Mouse (Mus musculus): Measurements from ENCODE around the gene Olfr869. TPM values are rescaled to one million over a fixed set of nuclear protein-coding genes. Genes with fewer than 3 reads are reported as not detected.

Olfr869 gene
- polyA plus RNA-seq (2015; fragmentation: Nextera tagmentation; extraction: Ambion mirVana), result not detected in 2 replicates

DNA sequence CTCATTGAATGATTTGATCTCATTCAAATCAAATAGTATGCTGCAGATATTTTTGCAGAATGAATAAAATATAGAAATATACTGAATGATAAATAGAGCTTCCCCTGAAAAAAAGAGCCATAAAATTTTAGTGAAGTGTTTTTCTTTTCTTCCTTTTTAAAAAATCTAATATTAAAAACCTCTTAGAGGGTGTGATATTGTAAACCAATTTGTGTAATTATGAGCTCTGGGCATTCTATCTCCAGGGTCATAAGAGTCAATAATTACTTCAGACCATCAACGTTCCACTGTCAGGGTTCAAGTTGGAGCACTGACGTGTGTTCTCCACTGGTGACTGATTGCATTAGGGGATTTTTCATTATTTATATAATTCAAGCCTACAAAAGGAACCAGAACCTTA, at the start of gene Olfr869:
TSS of gene Olfr869 (plus strand) at position 301 of the 400 bp plus-strand sequence.
- H3K4me2 ChIP-seq (replicated peaks; ENCODE audit: low read depth), result no peak within 1 kb of the TSS
- ATAC-seq, result no peak
- no peak within 1 kb of the TSS for H3K4me3 ChIP-seq (ENCODE audit: low read depth, low read length)
- H3K9me3 ChIP-seq (ENCODE audit: control insufficient read depth), result no peaks in the 10 kb centered on the region
- H3K27me3 ChIP-seq (replicated peaks; ENCODE audit: control insufficient read depth, insufficient read depth, low read length), result no peaks in the 10 kb centered on the region
- whole genome bisulfite sequencing, result 70% methylated on average over 2 of the region's 2 CpGs
- no peak for TF ChIP-seq CTCF (IDR thresholded peaks at IDR 0.05; ENCODE audit: low read depth)
- H3K9ac ChIP-seq (ENCODE audit: low read depth, low read length), result no peak within 1 kb of the TSS
- H3K36me3 ChIP-seq (ENCODE audit: control insufficient read depth, insufficient read depth), result no peaks in the 10 kb centered on the region
- H3K4me1 ChIP-seq (replicated peaks; ENCODE audit: control insufficient read depth, insufficient read depth, low read length), result no peaks in the 10 kb centered on the region
- no peak within 1 kb of the TSS for H3K27ac ChIP-seq (ENCODE audit: low read depth, low read length)

DNA sequence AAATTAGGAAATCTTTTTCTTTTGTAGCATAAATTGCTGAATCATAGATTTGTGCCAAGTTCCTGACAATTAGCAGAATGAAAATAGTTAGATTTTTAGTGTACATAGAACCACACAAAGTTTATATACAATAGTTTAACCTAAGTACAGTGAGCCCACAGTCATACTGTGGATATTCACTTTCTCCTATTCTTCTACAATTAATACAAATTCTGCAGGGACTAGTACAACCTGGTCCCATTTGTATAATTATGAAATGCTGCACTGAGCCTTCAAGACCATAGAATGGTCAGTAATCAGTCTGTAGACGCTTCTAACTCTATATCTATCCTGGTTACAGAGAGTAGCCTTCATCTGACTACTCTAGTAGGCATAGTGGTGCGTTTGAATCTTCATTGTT, 30.5 kb upstream of the Olfr869 start, which contains the start of gene Olfr868:
TSS of gene Olfr868 (plus strand) at position 301 of the 400 bp plus-strand sequence.
- ATAC-seq, result no peak
- no peaks in the 10 kb centered on the region for H3K4me1 ChIP-seq (replicated peaks; ENCODE audit: control insufficient read depth, insufficient read depth, low read length)
- no peak within 1 kb of the TSS for H3K27ac ChIP-seq (ENCODE audit: low read depth, low read length)
- 38% methylated on average over 2 of the region's 2 CpGs for WGBS
- no peak within 1 kb of the TSS for H3K4me2 ChIP-seq (replicated peaks; ENCODE audit: low read depth)
- H3K9ac ChIP-seq (ENCODE audit: low read depth, low read length), result no peak within 1 kb of the TSS
- TF ChIP-seq CTCF (IDR thresholded peaks at IDR 0.05; ENCODE audit: low read depth), result no peak
- no peaks in the 10 kb centered on the region for H3K36me3 ChIP-seq (ENCODE audit: control insufficient read depth, insufficient read depth)
- no peaks in the 10 kb centered on the region for H3K27me3 ChIP-seq (replicated peaks; ENCODE audit: control insufficient read depth, insufficient read depth, low read length)
- no peaks in the 10 kb centered on the region for H3K9me3 ChIP-seq (ENCODE audit: control insufficient read depth)
- no peak within 1 kb of the TSS for H3K4me3 ChIP-seq (ENCODE audit: low read depth, low read length)

DNA sequence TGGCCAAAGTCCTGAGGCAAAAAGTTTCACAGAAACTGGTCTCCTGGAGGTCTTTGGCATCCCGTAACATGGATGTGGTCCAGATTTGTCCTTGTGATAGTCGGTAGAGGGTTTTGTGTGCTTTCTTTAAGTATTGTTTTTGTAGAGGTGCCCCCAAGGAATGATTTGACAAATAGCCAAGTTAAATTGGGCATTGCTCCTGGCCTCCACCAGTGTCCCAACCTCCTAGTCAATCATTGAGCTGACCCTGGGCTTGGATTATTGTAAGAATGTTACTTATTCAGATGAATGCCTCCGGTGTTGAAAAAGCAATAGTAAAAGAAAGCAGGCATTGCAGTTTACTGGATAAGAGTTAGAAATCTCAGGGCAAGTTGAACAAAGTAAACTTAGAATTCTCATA, 20.9 kb downstream of the Olfr869 start:
- Histone ChIP-seq H3K27me3 (replicated peaks; ENCODE audit: control insufficient read depth, insufficient read depth, low read length) (no peaks in the 10 kb centered on the region), H3K9ac (ENCODE audit: low read depth, low read length) (no peak overlapping the region), H3K4me3 (ENCODE audit: low read depth, low read length) (no peak overlapping the region), H3K27ac (ENCODE audit: low read depth, low read length) (no peak overlapping the region), H3K9me3 (ENCODE audit: control insufficient read depth) (no peaks in the 10 kb centered on the region; the same call in 1 of the 2 replicates), H3K4me1 (replicated peaks; ENCODE audit: control insufficient read depth, insufficient read depth, low read length) (no peaks in the 10 kb centered on the region), H3K36me3 (ENCODE audit: control insufficient read depth, insufficient read depth) (no peaks in the 10 kb centered on the region), H3K4me2 (replicated peaks; ENCODE audit: low read depth) (no peak overlapping the region)
- WGBS, result 91% methylated on average over 3 of the region's 3 CpGs
- ATAC-seq, result no peak
- no peak for TF ChIP-seq CTCF (IDR thresholded peaks at IDR 0.05; ENCODE audit: low read depth)

DNA sequence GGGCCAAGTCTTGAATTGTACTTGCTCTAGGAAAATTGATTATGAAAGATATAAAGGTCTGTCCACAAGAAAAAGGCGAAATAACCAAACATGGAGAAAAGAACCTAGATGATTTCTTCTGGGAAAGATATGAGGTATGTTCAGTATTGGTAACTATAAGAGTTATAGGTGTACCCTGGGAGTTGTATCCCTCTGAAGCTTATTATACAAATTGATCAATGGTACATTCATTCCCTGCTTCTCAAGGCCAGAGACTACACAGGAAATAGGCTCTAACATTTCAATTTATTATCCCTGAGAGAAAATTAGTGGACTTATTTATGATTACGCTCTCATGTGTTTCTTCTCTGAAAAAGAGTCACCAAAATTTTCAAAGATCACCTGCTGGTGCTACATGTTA, 45.1 kb downstream of the Olfr869 start, which contains the start of gene Olfr870:
TSS of gene Olfr870 (minus strand) at position 101 of the 400 bp plus-strand sequence.
- H3K4me1 ChIP-seq (replicated peaks; ENCODE audit: control insufficient read depth, insufficient read depth, low read length), result no peaks in the 10 kb centered on the region
- TF ChIP-seq CTCF (IDR thresholded peaks at IDR 0.05; ENCODE audit: low read depth), result no peak
- H3K4me3 ChIP-seq (ENCODE audit: low read depth, low read length), result no peak within 1 kb of the TSS
- ATAC-seq, result no peak
- no peaks in the 10 kb centered on the region for H3K36me3 ChIP-seq (ENCODE audit: control insufficient read depth, insufficient read depth)
- no peaks in the 10 kb centered on the region for H3K9me3 ChIP-seq (ENCODE audit: control insufficient read depth)
- H3K27ac ChIP-seq (ENCODE audit: low read depth, low read length), result no peak within 1 kb of the TSS
- H3K27me3 ChIP-seq (replicated peaks; ENCODE audit: control insufficient read depth, insufficient read depth, low read length), result no peaks in the 10 kb centered on the region
- no peak within 1 kb of the TSS for H3K4me2 ChIP-seq (replicated peaks; ENCODE audit: low read depth)
- WGBS, result 77% methylated on average over 2 of the region's 2 CpGs
- H3K9ac ChIP-seq (ENCODE audit: low read depth, low read length), result no peak within 1 kb of the TSS

DNA sequence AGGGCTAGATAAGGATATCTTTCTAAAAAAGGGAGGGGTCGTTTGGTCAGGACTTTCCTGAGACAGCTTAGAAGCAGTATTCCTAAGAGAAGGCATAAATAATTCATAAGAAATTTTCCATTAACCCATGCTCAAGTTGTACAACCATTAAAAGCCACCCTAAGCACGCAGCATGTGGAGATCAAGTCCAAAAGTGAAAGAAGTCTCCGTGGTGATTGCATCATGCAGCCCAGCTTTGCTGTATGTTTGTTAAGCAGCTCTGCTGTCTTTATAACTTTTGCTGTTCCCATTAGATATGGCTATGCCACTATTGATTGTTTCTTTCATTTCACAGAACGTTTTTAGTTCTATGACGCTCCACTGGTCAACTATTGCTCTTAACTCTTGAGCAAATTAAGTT, 50.7 kb downstream of the Olfr869 start:
- Histone ChIP-seq H3K27ac (ENCODE audit: low read depth, low read length) (no peak overlapping the region), H3K4me1 (replicated peaks; ENCODE audit: control insufficient read depth, insufficient read depth, low read length) (no peaks in the 10 kb centered on the region), H3K27me3 (replicated peaks; ENCODE audit: control insufficient read depth, insufficient read depth, low read length) (no peaks in the 10 kb centered on the region), H3K9me3 (ENCODE audit: control insufficient read depth) (peaks cover 6% of the 10 kb centered on the region; the same call in 1 of the 2 replicates), H3K9ac (ENCODE audit: low read depth, low read length) (no peak overlapping the region), H3K36me3 (ENCODE audit: control insufficient read depth, insufficient read depth) (no peaks in the 10 kb centered on the region), H3K4me2 (replicated peaks; ENCODE audit: low read depth) (no peak overlapping the region), H3K4me3 (ENCODE audit: low read depth, low read length) (no peak overlapping the region)
- no peak for TF ChIP-seq CTCF (IDR thresholded peaks at IDR 0.05; ENCODE audit: low read depth)
- WGBS, result 59% methylated on average over 5 of the region's 5 CpGs
- no peak for ATAC-seq

Other genes starting within 250 kb of the Olfr869 start
- gene Olfr862, start 241.0 kb upstream of the Olfr869 start, polyA plus RNA-seq (2015; fragmentation: Nextera tagmentation; extraction: Ambion mirVana), result not detected in 2 replicates
- gene Olfr77, start 212.1 kb upstream of the Olfr869 start, polyA plus RNA-seq (2015; fragmentation: Nextera tagmentation; extraction: Ambion mirVana), result 0.26 and 0.38 TPM in 2 replicates
- gene Olfr866, start 101.0 kb upstream of the Olfr869 start, polyA plus RNA-seq (2015; fragmentation: Nextera tagmentation; extraction: Ambion mirVana), result not detected in 2 replicates
- gene Olfr867, start 71.4 kb upstream of the Olfr869 start, polyA plus RNA-seq (2015; fragmentation: Nextera tagmentation; extraction: Ambion mirVana), result not detected in 2 replicates
- not detected in 2 replicates for gene Olfr868, start 30.4 kb upstream of the Olfr869 start, polyA plus RNA-seq (2015; fragmentation: Nextera tagmentation; extraction: Ambion mirVana)
- not detected in 2 replicates for gene Olfr870, start 45.0 kb downstream of the Olfr869 start, polyA plus RNA-seq (2015; fragmentation: Nextera tagmentation; extraction: Ambion mirVana)
- not detected in 2 replicates for gene Olfr871, start 83.2 kb downstream of the Olfr869 start, polyA plus RNA-seq (2015; fragmentation: Nextera tagmentation; extraction: Ambion mirVana)
- gene Olfr872, start 108.1 kb downstream of the Olfr869 start, polyA plus RNA-seq (2015; fragmentation: Nextera tagmentation; extraction: Ambion mirVana), result not detected in 2 replicates
- gene Olfr39, start 153.3 kb downstream of the Olfr869 start, polyA plus RNA-seq (2015; fragmentation: Nextera tagmentation; extraction: Ambion mirVana), result not detected in 2 replicates
- gene Olfr873, start 169.5 kb downstream of the Olfr869 start, polyA plus RNA-seq (2015; fragmentation: Nextera tagmentation; extraction: Ambion mirVana), result not detected in 2 replicates
- not detected in 2 replicates for gene Olfr18, start 207.1 kb downstream of the Olfr869 start, polyA plus RNA-seq (2015; fragmentation: Nextera tagmentation; extraction: Ambion mirVana)